Mouse (Mus musculus) CH12.LX (cell line): ENCODE results near the gene Grm5. TPM values are rescaled to one million over a fixed set of nuclear protein-coding genes. Genes with fewer than 3 reads are reported as not detected.

Experiments
- DNase-seq: peaks from one replicate; pipeline ENCODE4 v3.0.0-alpha.2; 2013; ENCODE audit errors: extremely low read depth
- H3K27ac ChIP-seq: 2 replicates; pipeline ENCODE4 v1.5.1; 2012; ENCODE audit warnings: low read depth, mild to moderate bottlenecking, control low read depth, moderate library complexity; ENCODE audit not compliant: insufficient read depth
- H3K27me3 ChIP-seq: replicated peaks from 2 replicates; pipeline ENCODE3; 2012; ENCODE audit warnings: inconsistent platforms
- H3K36me3 ChIP-seq, 2 experiments: replicated peaks in 1 of 2; 2 replicates each; pipeline versions ENCODE3 to v1.6.1; 2012; ENCODE audit warnings: inconsistent platforms in 1 of 2, low read length in 1 of 2, mild to moderate bottlenecking in 1 of 2, mixed read lengths in 1 of 2, moderate library complexity in 1 of 2; ENCODE audit not compliant: control insufficient read depth in 1 of 2, insufficient read depth in 1 of 2
- H3K4me1 ChIP-seq, 2 experiments: 2 replicates each; pipeline ENCODE4 v1.6.1; 2012; ENCODE audit warnings: inconsistent platforms in 1 of 2, moderate library complexity in 1 of 2; ENCODE audit not compliant: insufficient read depth in 2 of 2, control insufficient read depth in 1 of 2
- H3K4me2 ChIP-seq: 2 replicates; pipeline ENCODE4 v1.6.1; 2012; ENCODE audit warnings: low read depth, mild to moderate bottlenecking, control low read depth; ENCODE audit not compliant: poor library complexity, insufficient read depth, severe bottlenecking
- H3K4me3 ChIP-seq, 3 experiments: fragments of 150-350 bp in 1 of 3; sonication (generic) in 1 of 3; replicated peaks in 1 of 3; 2 replicates each; pipeline versions ENCODE3 to v1.5.1; 2011 to 2012; ENCODE audit warnings: low read depth in 2 of 3, low read length in 2 of 3, mild to moderate bottlenecking in 2 of 3, moderate library complexity in 2 of 3, control low read depth in 1 of 3, improper control_type of control experiment in 1 of 3, inconsistent platforms in 1 of 3, mixed read lengths in 1 of 3; ENCODE audit not compliant: poor library complexity in 1 of 3
- H3K79me2 ChIP-seq: replicated peaks from 2 replicates; pipeline ENCODE4 v1.6.1; 2012; ENCODE audit warnings: mild to moderate bottlenecking, moderate library complexity; ENCODE audit not compliant: control insufficient read depth, poor library complexity, insufficient read depth, severe bottlenecking; ENCODE audit errors: extremely low read depth
- H3K9ac ChIP-seq: 2 replicates; pipeline ENCODE4 v1.6.1; 2012; ENCODE audit warnings: low read depth, mild to moderate bottlenecking, control low read depth, moderate library complexity; ENCODE audit not compliant: insufficient read depth
- H3K9me3 ChIP-seq: replicated peaks from 2 replicates; pipeline ENCODE3; 2012; ENCODE audit warnings: low read length, inconsistent platforms, mixed read lengths
- CHD1 ChIP-seq: IDR thresholded peaks from 2 replicates; pipeline ENCODE4 v1.6.1; 2012; ENCODE audit warnings: low read depth, low read length, improper control_type of control experiment, inconsistent platforms
- CHD2 ChIP-seq: IDR thresholded peaks from 2 replicates; pipeline ENCODE4 v1.6.1; 2011; ENCODE audit warnings: low read length, improper control_type of control experiment
- HCFC1 ChIP-seq: IDR thresholded peaks from 2 replicates; pipeline ENCODE4 v1.6.1; 2012; ENCODE audit warnings: low read depth, mild to moderate bottlenecking, inconsistent platforms, low read length, improper control_type of control experiment
- IRF4 ChIP-seq: IDR thresholded peaks from 2 replicates; pipeline ENCODE4 v1.6.1; 2014; ENCODE audit warnings: low read depth, mild to moderate bottlenecking, inconsistent platforms, low read length, improper control_type of control experiment
- JUN ChIP-seq: IDR thresholded peaks from 2 replicates; pipeline ENCODE4 v1.6.1; 2011; ENCODE audit warnings: low read depth, mild to moderate bottlenecking, low read length, improper control_type of control experiment, moderate library complexity; ENCODE audit not compliant: insufficient read depth
- JUND ChIP-seq: conservative IDR thresholded peaks from 2 replicates; pipeline ENCODE4 v1.6.1; 2011; ENCODE audit warnings: low read depth, low read length, improper control_type of control experiment
- KAT2A ChIP-seq: IDR thresholded peaks from 2 replicates; pipeline ENCODE4 v1.6.1; 2012; ENCODE audit warnings: low read length, improper control_type of control experiment, inconsistent platforms; ENCODE audit not compliant: insufficient replicate concordance
- MAFK ChIP-seq: IDR thresholded peaks from 2 replicates; pipeline ENCODE4 v1.6.1; 2011; ENCODE audit warnings: low read length, improper control_type of control experiment; ENCODE audit not compliant: insufficient replicate concordance
- MAX ChIP-seq: IDR thresholded peaks from 2 replicates; pipeline ENCODE4 v1.6.1; 2011; ENCODE audit warnings: low read length, improper control_type of control experiment
- MAZ ChIP-seq: IDR thresholded peaks from 2 replicates; pipeline ENCODE4 v1.6.1; 2012; ENCODE audit warnings: low read depth, mild to moderate bottlenecking, inconsistent platforms, low read length, improper control_type of control experiment, moderate library complexity
- MEF2A ChIP-seq: IDR thresholded peaks from 2 replicates; pipeline ENCODE4 v1.6.1; 2014; ENCODE audit warnings: low read depth, mild to moderate bottlenecking, inconsistent platforms, low read length, improper control_type of control experiment, borderline replicate concordance
- MXI1 ChIP-seq: IDR thresholded peaks from 2 replicates; pipeline ENCODE4 v1.6.1; 2011; ENCODE audit warnings: mild to moderate bottlenecking, low read depth, low read length, improper control_type of control experiment
- MYC ChIP-seq: IDR thresholded peaks from 2 replicates; pipeline ENCODE4 v1.6.1; 2011; ENCODE audit warnings: low read depth, mild to moderate bottlenecking, improper control_type of control experiment, low read length
- NELFE ChIP-seq: IDR thresholded peaks from 2 replicates; pipeline ENCODE4 v1.6.1; 2011; ENCODE audit warnings: low read depth, low read length, improper control_type of control experiment
- NRF1 ChIP-seq: IDR thresholded peaks from 2 replicates; pipeline ENCODE4 v1.6.1; 2014; ENCODE audit warnings: low read depth, mild to moderate bottlenecking, inconsistent platforms, low read length, improper control_type of control experiment, moderate library complexity
- PAX5 ChIP-seq: IDR thresholded peaks from 2 replicates; pipeline ENCODE4 v1.6.1; 2012; ENCODE audit warnings: low read length, inconsistent platforms, mixed read lengths
- POLR2A ChIP-seq: IDR thresholded peaks from 2 replicates; pipeline ENCODE4 v1.6.1; 2011; ENCODE audit warnings: low read depth, mild to moderate bottlenecking, improper control_type of control experiment, low read length
- POLR2AphosphoS2 ChIP-seq: IDR thresholded peaks from 2 replicates; pipeline ENCODE4 v1.6.1; 2011; ENCODE audit warnings: low read depth, low read length, improper control_type of control experiment
- RAD21 ChIP-seq: IDR thresholded peaks from 2 replicates; pipeline ENCODE4 v1.6.1; 2011; ENCODE audit warnings: low read depth, mild to moderate bottlenecking, low read length, improper control_type of control experiment, moderate library complexity
- SMC3 ChIP-seq: IDR thresholded peaks from 2 replicates; pipeline ENCODE4 v1.6.1; 2011; ENCODE audit warnings: low read depth, low read length, improper control_type of control experiment
- TBP ChIP-seq: conservative IDR thresholded peaks from 2 replicates; pipeline ENCODE4 v1.6.1; 2011; ENCODE audit warnings: low read depth, low read length, improper control_type of control experiment
- TCF12 ChIP-seq: IDR thresholded peaks from 2 replicates; pipeline ENCODE4 v1.6.1; 2014; ENCODE audit warnings: low read depth, mild to moderate bottlenecking, inconsistent platforms, low read length, improper control_type of control experiment
- UBTF ChIP-seq: IDR thresholded peaks from 2 replicates; pipeline ENCODE4 v1.6.1; 2012; ENCODE audit warnings: low read depth, mild to moderate bottlenecking, inconsistent platforms, low read length, improper control_type of control experiment, moderate library complexity
- USF1 ChIP-seq: IDR thresholded peaks from 2 replicates; pipeline ENCODE4 v1.6.1; 2014; ENCODE audit warnings: low read depth, mild to moderate bottlenecking, inconsistent platforms, low read length, improper control_type of control experiment
- ZMIZ1 ChIP-seq: IDR thresholded peaks from 2 replicates; pipeline ENCODE4 v1.6.1; 2012; ENCODE audit warnings: low read depth, mild to moderate bottlenecking, inconsistent platforms, low read length, improper control_type of control experiment
- ZNF384 ChIP-seq: IDR thresholded peaks from 2 replicates; pipeline ENCODE4 v1.6.1; 2012; ENCODE audit warnings: low read depth, low read length, improper control_type of control experiment, inconsistent platforms
- dilution Hi-C: fragments of 300-500 bp; cut with MboI; formaldehyde crosslinking; loops from 2 replicates; pipeline ENCODE4 v1.14.3; 2020; ENCODE audit warnings: low sequenced_read_pairs; ENCODE audit not compliant: extremely low pct_unique_long_range_greater_than_20kb, extremely low pct_ligation_motif_present
- in situ Hi-C: fragments of 300-500 bp; cut with MboI; formaldehyde crosslinking; loops from 3 replicates; pipeline ENCODE4 v1.14.3; 2019; ENCODE audit warnings: low sequenced_read_pairs, low pct_ligation_motif_present, low pct_unique_long_range_greater_than_20kb, mixed read lengths
- polyA plus RNA-seq: library from polyadenylated mRNA; unstranded; fragments of >175 nt; gene quantifications from 2 replicates; pipeline ENCODE4 v1.2.1, GENCODE M21; 2012; ENCODE audit warnings: low read depth; ENCODE audit not compliant: insufficient read length
- total RNA-seq, 2 experiments: library from RNA; depleted of rRNA; stranded (reverse); fragments of 300-350 nt in 1 of 2; fragments of >200 nt in 1 of 2; gene quantifications; 2 replicates each; pipeline ENCODE4 v1.2.3; 2012 to 2014

Gene Grm5
- total and polyA plus RNA-seq, 3 experiments = 0.03 TPM; not detected in 2

GRCm38 (mm10) chr7:87788963-87789362 is 205.0 kb downstream of the Grm5 start:
- dilution Hi-C loops (no loop called here), in situ Hi-C loops (no loop called here)
- Histone ChIP-seq H3K9ac (no peak overlapping the region), H3K9me3 (no peaks in the 10 kb centered on the region), H3K4me2 (no peak overlapping the region), H3K27ac (no peak overlapping the region), H3K4me1 (no peaks in the 10 kb centered on the region), H3K4me3 (no peak overlapping the region), H3K27me3 (no peaks in the 10 kb centered on the region), H3K36me3 (no peaks in the 10 kb centered on the region), H3K79me2 (no peaks in the 10 kb centered on the region)
- TF ChIP-seq TCF12 (no peak), JUN (no peak), NELFE (no peak), RAD21 (no peak), MAX (no peak), SMC3 (no peak), MAZ (no peak), ZNF384 (no peak), MAFK (no peak), IRF4 (no peak), ZMIZ1 (no peak), POLR2AphosphoS2 (no peak), MXI1 (no peak), CHD2 (no peak), HCFC1 (no peak), USF1 (no peak), UBTF (no peak), PAX5 (no peak)
- DNase-seq = no peak

DNA sequence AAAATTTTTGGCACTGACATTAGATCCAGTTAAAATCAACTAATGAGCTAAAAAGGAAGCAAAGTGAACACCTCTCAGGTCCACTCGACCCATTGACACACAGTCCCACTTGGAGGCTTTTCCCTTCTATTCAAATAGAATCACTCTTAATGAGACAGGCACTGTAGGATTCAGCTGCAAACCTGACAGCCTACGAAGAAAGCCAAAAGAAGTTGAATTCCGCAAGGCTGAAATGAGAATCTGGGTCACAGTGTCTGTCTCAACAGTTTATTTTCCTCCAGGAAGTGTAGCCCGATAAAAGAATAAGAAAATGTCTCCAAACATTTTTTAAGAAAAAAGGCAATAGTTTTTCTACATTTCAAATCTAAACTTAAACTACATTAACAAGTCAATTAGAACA is 209.9 kb downstream of the Grm5 start:
- no peak for TF ChIP-seq MYC
- TF ChIP-seq PAX5 = no peak
- TF ChIP-seq JUND = no peak
- TF ChIP-seq CHD1 = no peak
- no peak for TF ChIP-seq JUN
- TF ChIP-seq IRF4 = no peak
- TF ChIP-seq KAT2A = no peak
- no peak for TF ChIP-seq POLR2A
- no peak for TF ChIP-seq MAFK
- no peak for TF ChIP-seq TBP
- no peak for TF ChIP-seq CHD2
- TF ChIP-seq NRF1 = no peak
- no peak for TF ChIP-seq MEF2A

More for the DNA sequence above, 209.9 kb downstream of the Grm5 start:
- in situ Hi-C loops (no loop called here), dilution Hi-C loops (no loop called here)
- no peak overlapping the region for H3K4me3 ChIP-seq
- no peaks in the 10 kb centered on the region for H3K79me2 ChIP-seq
- H3K36me3 ChIP-seq = no peaks in the 10 kb centered on the region
- H3K27me3 ChIP-seq = no peaks in the 10 kb centered on the region
- DNase-seq = no peak
- no peak overlapping the region for H3K9ac ChIP-seq
- no peak overlapping the region for H3K27ac ChIP-seq
- peaks cover 0 to 4% of the 10 kb centered on the region in 2 experiments; a peak in 2 of 4 replicates for H3K4me1 ChIP-seq
- H3K4me2 ChIP-seq = no peak overlapping the region
- no peaks in the 10 kb centered on the region for H3K9me3 ChIP-seq
